Mouse (Mus musculus) bone marrow macrophage, adult 2 months (primary cell): ENCODE data around the gene Stag1. TPM values are rescaled to one million over a fixed set of nuclear protein-coding genes. Genes with fewer than 3 reads are reported as not detected.

Experiments used
- H3K27ac ChIP-seq: 2 replicates; pipeline ENCODE4 v1.5.1; 2012; ENCODE audit warnings: low read depth, low read length; ENCODE audit not compliant: insufficient read depth
- H3K4me1 ChIP-seq: 2 replicates; pipeline ENCODE4 v1.6.1; 2012; ENCODE audit warnings: low read length; ENCODE audit not compliant: control insufficient read depth, insufficient read depth
- H3K4me3 ChIP-seq: 2 replicates; pipeline ENCODE4 v1.5.1; 2012; ENCODE audit warnings: mild to moderate bottlenecking, low read length, moderate library complexity; ENCODE audit not compliant: insufficient read depth
- CTCF ChIP-seq: IDR thresholded peaks from 2 replicates; pipeline ENCODE4 v1.5.1; 2012; ENCODE audit warnings: low read depth, mild to moderate bottlenecking, low read length, moderate library complexity
- POLR2A ChIP-seq: IDR thresholded peaks from 2 replicates; pipeline ENCODE4 v1.6.1; 2012; ENCODE audit warnings: mild to moderate bottlenecking, low read depth, low read length, borderline replicate concordance
- polyA plus RNA-seq: library from polyadenylated mRNA; stranded (reverse); fragments of >200 nt; gene quantifications from 2 replicates; pipeline ENCODE4 v1.2.4, GENCODE M21; 2012; ENCODE audit not compliant: missing spikeins, insufficient read depth, insufficient read length

Stag1 gene
- polyA plus RNA-seq, 1 experiment = 34.1 TPM

DNA sequence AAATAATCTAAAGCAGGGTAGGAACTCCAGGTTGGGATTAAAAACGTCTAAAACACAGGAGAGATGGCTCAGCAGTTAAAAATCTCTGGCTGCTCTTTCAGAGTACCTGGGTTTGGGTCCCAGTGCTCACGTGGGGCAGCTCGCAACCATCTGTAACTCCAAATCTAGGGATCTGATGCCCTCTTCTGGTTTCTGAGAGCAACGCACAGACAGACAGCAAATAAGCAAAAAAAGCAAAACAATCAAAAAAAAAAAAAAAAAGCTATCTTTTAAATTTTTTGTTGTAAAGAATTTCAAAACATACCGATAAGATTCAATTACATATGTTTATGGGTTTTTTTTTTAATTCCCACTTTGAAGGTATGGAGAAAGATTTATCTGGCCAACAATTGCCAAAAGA is 405.7 kb downstream of the Stag1 start:
- Histone ChIP-seq H3K27ac (no peak overlapping the region), H3K4me1 (no peaks in the 10 kb centered on the region), H3K4me3 (no peak overlapping the region)
- no peak for TF ChIP-seq POLR2A
- TF ChIP-seq CTCF = no peak

- no peak overlapping the region for H3K27ac ChIP-seq
- H3K4me3 ChIP-seq = no peak overlapping the region
- TF ChIP-seq POLR2A (no peak), CTCF (no peak)
- H3K4me1 ChIP-seq = no peaks in the 10 kb centered on the region
Measured at GRCm38 (mm10) chr9:101005866-101006265, 408.3 kb downstream of the Stag1 start.

Other genes starting within 250 kb of the Stag1 start
- 1.1 and 2.1 TPM in 2 replicates for gene Il20rb, start 111.0 kb upstream of the Stag1 start, polyA plus RNA-seq
- gene Nck1, start 51.7 kb upstream of the Stag1 start, polyA plus RNA-seq = 46.8 and 52.9 TPM in 2 replicates
- not detected in 2 replicates for gene Slc35g2, start 26.7 kb upstream of the Stag1 start, polyA plus RNA-seq